In the genomic region with DNA sequence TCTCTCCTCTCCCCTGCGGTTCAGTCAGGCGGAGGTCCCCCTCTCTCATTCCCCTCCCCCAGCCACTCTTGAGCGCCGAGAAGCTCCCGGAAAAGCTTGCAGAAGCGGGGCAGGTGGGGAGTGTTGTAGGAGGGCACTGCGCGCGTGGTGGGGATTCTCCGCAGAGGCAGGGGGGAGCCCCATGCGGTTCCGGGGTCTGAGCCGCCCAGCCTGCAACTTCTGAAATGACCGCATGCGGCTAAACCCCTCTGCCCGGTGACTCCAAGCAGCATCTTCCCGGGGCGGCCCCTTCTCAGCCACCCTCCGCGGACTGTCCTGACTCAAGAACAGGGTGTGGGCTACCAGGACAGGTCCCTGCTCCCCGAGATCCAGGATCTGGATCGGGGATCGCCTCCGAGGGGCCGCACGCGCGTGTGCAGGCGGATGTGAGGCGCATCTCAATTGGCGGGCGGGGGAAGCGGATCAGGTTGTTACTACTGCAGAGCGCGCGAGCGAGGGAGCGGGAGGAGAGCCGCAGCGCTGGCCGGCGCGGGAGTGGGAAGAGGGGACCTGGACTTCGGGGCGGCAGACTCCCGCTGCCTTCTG, we compare ENCODE assay signal across 7 mouse cellular contexts.
DNase-seq lines count a peak whose midpoint lies in the region; ATAC-seq lines count a peak whose summit lies in the region.

No protein-coding gene starts in this region.

- peak overlapping the region; percentile 54 for H3K4me3 ChIP-seq in heart, embryonic 15.5 days
- H3K4me3 ChIP-seq in limb, embryonic 15.5 days: peak overlapping the region; percentile 46
- H3K4me3 ChIP-seq in neural tube, embryonic 11.5 days (ENCODE audit: low read depth, low read length): peak overlapping the region; percentile 53

- peak overlapping the region; percentile 44 for H3K9ac ChIP-seq in heart, embryonic 15.5 days
- H3K9ac ChIP-seq in limb, embryonic 15.5 days: peak overlapping the region; percentile 15; the same call in 1 of the 2 replicates
- peak overlapping the region; percentile 79 for H3K9ac ChIP-seq in neural tube, embryonic 11.5 days (ENCODE audit: low read length)

- H3K9me3 ChIP-seq in heart, embryonic 15.5 days (replicated peaks): no peaks in the 10 kb centered on the region
- H3K9me3 ChIP-seq in limb, embryonic 15.5 days: no peaks in the 10 kb centered on the region
- no peaks in the 10 kb centered on the region for H3K9me3 ChIP-seq in neural tube, embryonic 11.5 days (ENCODE audit: control insufficient read depth, low read length)

- H3K4me1 ChIP-seq in heart, embryonic 15.5 days (replicated peaks): peaks cover 20% of the 10 kb centered on the region
- H3K4me1 ChIP-seq in limb, embryonic 15.5 days: peaks cover 21% of the 10 kb centered on the region
- H3K4me1 ChIP-seq in neural tube, embryonic 11.5 days (ENCODE audit: control insufficient read depth, insufficient read depth, low read length): peaks cover 22% of the 10 kb centered on the region

- under 1% methylated on average over 46 of the region's 46 CpGs for WGBS in heart, embryonic 15.5 days
- under 1% methylated on average over 46 of the region's 46 CpGs for WGBS in limb, embryonic 15.5 days
- WGBS in neural tube, embryonic 11.5 days: 0% methylated on average over 45 of the region's 46 CpGs

- H3K27me3 ChIP-seq in heart, embryonic 15.5 days: peaks cover 82% of the 10 kb centered on the region
- peaks cover 86% of the 10 kb centered on the region for H3K27me3 ChIP-seq in limb, embryonic 15.5 days
- H3K27me3 ChIP-seq in neural tube, embryonic 11.5 days (ENCODE audit: control insufficient read depth, insufficient read depth, low read length): peaks cover 9% of the 10 kb centered on the region; the same call in 1 of the 2 replicates

- H3K27ac ChIP-seq in heart, embryonic 15.5 days: no peak overlapping the region
- H3K27ac ChIP-seq in limb, embryonic 15.5 days: no peak overlapping the region
- peak overlapping the region; percentile 14; the same call in 1 of the 2 replicates for H3K27ac ChIP-seq in neural tube, embryonic 11.5 days (ENCODE audit: low read depth, low read length)

- H3K36me3 ChIP-seq in heart, embryonic 15.5 days: no peaks in the 10 kb centered on the region
- no peaks in the 10 kb centered on the region for H3K36me3 ChIP-seq in limb, embryonic 15.5 days
- H3K36me3 ChIP-seq in neural tube, embryonic 11.5 days (ENCODE audit: control insufficient read depth, insufficient read depth, low read length): no peaks in the 10 kb centered on the region

- DNase-seq in spleen, adult 18-20 months: peak; percentile 16 to 17
- DNase-seq in spleen, postnatal 14 days (ENCODE audit: low spot score in 2 of 2): no peak
- DNase-seq in cerebellum, postnatal 10 days: peak; percentile 81 to 84
- DNase-seq in neural tube, embryonic 11.5 days (ENCODE audit: low spot score): peak; percentile 80
- DNase-seq in thymus, postnatal 36 days: peak; percentile 68 to 79

- peak overlapping the region; percentile 95 for H3K4me2 ChIP-seq in heart, embryonic 15.5 days
- peak overlapping the region; percentile 92 for H3K4me2 ChIP-seq in limb, embryonic 15.5 days
- peak overlapping the region; percentile 98 for H3K4me2 ChIP-seq in neural tube, embryonic 11.5 days (ENCODE audit: low read depth)

- ATAC-seq in heart, embryonic 15.5 days (replicated peaks; ENCODE audit: insufficient number of reproducible peaks, insufficient read depth, low FRiP score, low read depth): peak; percentile 27; the same call in 1 of the 2 replicates
- ATAC-seq in limb, embryonic 15.5 days (ENCODE audit: insufficient number of reproducible peaks, low FRiP score, low TSS enrichment, low read depth): no peak
- peak; percentile 42; the same call in 1 of the 2 replicates for ATAC-seq in neural tube, embryonic 11.5 days (ENCODE audit: insufficient read depth, low FRiP score, low TSS enrichment)

Comparison
In these comparisons a context has a peak if more than half of its experiments do, and no peak if none do; other contexts are left out.
1. DNase-seq: peak in spleen, adult 18-20 months (2 of 2), cerebellum, postnatal 10 days (2 of 2), neural tube, embryonic 11.5 days (single experiment) and thymus, postnatal 36 days (2 of 2); none in spleen, postnatal 14 days (0 of 2).
2. H3K9ac ChIP-seq: peak in every context shown above with its lines; median percentile 79 in neural tube, embryonic 11.5 days; 44 in heart, embryonic 15.5 days; 15 in limb, embryonic 15.5 days.
3. Peak in every context shown above with its lines, with median percentiles within 50 percentile points of each other: H3K4me2 ChIP-seq and H3K4me3 ChIP-seq.